Mouse (Mus musculus): ENCODE data around the gene Rictor.

The Rictor gene

DNA sequence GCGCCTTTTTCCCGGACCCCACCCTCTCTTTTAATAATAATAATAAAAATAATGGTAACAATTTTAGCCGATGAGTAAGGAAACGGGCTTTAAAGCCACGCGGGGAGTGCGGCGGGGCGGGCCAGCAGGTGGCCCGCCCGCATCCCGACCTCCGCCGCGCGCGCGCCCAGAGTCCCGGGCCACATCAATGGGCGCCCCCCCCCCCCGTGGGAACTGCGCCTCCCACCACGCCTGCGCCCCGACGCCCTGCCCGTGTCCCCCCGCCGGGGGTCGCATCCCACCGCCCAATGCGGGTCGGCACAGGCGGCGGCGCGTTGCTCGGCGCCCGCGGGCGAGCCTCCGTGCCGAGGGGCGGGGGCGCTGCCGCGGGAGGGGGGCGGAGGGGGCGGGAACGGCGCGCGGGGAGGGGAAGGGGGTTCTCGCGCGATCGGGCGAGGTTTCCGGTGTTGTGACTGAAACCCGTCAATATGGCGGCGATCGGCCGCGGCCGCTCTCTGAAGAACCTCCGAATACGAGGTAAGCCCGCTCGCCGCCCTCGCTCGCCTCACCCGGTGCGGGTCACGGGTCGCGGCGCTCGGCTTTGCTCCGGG is at the start of gene Rictor:
Gene Rictor (plus strand): TSS at position 444 of the 590 bp plus-strand sequence.
- DNase-seq = peak; percentile 87

GRCm38 (mm10) chr15:6661951-6662350 is 46.2 kb upstream of the Rictor start:
- no peak for DNase-seq

DNA sequence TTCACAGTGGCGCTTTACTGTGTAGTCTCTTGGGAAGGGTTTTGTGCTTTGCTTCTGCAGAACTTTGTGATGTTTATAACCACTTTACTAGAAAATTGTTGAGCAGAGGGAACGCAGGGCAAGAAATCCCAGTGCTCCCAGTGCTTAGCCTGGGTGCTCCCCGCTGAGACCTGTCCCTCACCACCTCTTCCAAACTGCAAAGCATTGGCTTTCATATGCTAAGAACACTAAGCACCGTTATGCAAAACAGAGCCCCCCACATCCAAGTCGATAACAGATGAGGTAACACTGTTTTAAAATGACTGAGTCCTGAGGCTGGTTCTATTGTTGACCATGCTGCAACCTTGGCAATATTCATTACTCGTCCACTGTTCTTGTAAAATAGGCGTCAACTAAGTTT is 44.2 kb upstream of the Rictor start:
- DNase-seq = no peak

GRCm38 (mm10) chr15:6666072-6666471 is 42.1 kb upstream of the Rictor start:
- no peak for DNase-seq

DNA sequence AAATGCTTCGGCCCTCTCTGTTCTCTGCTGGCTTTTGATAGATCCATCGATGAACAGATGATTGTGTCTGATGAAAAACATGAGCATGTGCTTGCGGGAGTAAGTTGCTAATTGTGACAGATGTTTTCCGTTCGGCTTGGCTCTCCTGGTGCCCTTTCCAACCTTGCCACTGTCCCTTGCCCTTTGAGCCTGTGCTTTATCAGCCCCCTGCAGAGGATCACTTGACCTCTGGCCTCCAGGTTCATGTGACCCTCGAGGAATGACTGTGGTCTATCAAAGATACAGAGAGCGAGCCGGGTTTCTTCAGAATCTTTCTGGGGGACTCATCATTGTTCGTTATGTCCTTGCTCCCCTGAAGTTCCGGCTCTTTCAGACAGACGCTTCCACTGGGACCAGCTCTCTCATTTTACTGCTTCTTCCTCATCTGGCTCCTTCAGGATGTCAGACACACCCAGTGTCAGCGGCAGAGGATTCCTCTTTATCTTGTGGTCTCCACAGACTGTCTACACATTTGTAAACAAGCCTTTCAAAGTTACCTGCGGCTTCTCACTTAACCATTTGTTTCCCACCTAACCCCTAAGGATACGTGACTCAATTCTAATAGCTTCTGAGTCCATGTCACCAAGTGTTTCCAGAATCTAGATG is 39.3 kb upstream of the Rictor start:
- DNase-seq = no peak

GRCm38 (mm10) chr15:6678479-6678878 is 29.7 kb upstream of the Rictor start:
- no peak for DNase-seq

DNA sequence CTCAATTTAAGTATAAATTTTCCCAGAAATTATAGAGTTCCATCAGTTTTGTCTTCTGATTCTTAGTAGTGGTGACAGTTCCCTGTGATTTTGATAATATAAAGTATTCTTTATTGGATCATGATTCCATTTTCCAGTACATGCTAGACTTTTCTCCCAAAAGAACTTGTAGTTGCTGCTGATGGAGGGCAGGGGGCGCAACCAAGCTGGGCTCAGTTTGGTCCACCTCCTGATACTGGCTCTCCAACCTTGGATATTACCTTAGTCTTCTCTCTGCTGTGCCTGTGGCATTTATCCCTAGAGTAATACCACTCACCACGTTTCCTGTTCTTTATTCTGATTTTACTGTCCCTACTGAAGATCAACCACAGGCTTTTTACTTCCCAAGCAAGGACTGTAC is 6.0 kb upstream of the Rictor start:
- no peak for DNase-seq

DNA sequence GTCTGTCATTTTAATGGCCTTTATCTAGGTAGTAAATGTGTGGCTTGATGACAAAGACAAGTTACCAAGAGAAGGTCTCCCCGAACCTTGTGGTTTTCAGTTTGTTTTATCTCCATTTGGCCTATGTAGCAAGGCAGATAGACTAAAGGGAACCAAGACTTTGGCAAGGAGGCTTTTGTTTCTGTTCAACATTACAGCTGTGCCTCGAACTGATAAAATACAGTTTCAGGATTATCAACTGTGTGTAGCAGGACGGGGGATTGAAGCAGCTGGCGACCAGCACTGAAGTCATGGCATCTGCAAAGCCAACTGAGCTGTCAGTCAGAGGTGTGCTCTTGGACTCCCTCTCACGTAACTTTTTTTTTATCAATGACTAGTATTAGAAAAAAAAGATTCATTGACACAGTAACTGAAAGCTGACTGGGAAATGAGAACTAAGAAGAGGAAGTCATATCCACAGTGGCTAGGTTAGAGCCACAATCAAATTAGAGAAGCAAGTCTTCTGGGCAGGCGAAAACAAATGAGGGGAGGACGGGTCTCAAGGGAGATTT is 2.8 kb upstream of the Rictor start:
- no peak for DNase-seq

DNA sequence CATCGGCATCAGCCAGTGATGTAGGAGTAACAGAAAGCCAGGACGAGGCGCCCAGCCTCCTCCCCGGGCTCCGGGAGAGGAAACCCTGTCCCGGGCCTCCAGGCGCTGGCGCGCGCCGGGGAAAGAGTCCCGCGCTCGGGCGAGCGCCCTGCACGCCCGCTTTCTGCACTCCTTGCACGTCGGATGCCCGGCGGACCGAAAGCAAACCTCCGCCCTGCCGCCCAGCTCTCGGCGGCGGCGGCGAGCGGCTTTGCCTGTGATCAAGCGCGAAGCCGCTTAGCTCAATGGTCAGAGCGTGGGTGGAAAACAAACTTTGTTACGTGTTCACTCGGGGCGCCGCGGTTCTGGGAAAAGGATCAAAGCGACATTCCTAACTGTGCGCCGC is 636 bp upstream of the Rictor start:
- peak; percentile 57 for DNase-seq

DNA sequence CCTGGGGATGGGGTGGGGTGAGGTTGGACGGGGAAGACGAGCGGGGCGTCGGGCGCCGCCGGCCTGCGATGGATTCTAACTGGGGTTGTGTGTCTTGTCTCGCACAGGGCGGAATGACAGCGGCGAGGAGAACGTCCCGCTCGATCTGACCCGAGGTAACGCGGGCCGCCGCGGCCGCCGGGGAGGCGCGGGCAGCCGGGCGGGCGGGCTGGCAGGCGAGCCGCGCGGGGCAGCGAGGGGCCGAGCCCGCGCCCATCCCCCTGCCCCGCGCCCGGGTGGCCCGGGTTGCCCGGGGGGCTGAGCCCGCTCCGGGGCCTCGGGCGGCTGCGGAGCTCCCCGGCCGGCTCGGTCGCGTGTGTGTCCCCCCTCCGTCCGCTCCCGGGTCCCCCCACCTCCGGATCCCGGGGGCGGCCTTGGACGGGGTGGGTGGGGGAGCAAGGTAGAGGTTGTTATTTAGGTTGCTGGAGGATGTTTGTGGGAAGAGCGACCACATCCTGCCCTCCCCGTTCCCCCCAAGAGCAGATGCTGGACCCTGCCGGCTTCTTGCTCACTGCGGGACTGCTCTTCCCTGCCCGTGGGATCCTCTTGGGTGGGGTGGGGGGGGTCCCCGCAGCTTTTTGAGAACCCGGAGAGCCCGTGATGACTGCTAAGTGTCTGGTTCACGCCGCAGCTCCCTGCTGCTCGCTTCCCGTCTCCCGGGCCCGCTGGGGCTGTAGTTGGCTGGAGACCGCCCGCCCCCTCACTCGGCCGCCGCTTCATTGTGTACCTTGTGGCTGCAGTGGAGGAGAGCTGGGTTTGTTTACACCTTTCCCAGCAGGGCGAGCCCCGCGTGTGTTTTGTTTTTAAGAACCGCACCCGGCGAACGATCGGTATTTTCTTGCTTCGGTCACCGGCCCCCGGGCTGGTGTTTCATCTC is 605 bp downstream of the Rictor start:
- peak; percentile 27 for DNase-seq

DNA sequence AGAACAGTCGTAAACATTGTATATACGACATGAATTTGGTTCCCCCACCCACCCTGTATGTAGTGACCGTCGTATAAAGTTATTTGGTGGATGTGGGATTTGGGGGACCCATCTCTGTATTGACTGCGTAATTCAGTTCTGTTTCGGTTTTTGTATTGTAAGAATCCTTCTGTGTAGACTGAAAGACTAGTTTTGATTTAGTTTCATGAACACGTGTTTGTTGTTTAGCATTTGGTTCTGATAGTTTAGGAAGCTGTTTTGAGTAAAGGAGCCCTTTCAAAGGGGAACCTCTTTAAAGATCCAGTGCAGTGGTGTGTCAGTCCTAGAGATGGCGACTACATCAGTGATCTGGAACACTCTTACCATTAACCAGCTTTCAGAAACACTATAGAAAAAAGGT is 1.4 kb downstream of the Rictor start:
- no peak for DNase-seq

- no peak for DNase-seq
These were observed 2.2 kb downstream of the Rictor start for GRCm38 (mm10) chr15:6710341-6710740.

DNA sequence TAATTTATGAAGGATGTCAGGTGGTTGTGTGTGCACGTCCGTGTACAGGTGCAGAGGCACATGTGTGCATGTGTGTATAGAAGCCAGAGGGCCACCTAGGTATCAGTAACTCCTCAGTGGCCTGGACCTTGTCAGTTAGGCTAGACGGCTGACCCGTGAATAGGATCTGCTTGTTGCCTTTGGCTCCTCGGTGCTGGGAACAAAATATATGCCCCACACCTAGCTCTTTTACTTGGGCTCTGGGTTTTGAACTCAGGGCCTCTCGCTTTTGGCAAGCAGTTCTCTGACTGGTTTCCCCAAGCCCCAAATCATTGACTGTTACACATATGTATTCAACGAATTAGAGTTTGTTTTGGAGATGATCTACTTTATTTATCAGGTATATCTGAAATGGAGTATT is 3.0 kb downstream of the Rictor start:
- DNase-seq = no peak

- no peak for DNase-seq
These were observed 6.6 kb downstream of the Rictor start for GRCm38 (mm10) chr15:6714819-6715218.

GRCm38 (mm10) chr15:6715237-6715636 is 7.1 kb downstream of the Rictor start:
- no peak for DNase-seq

DNA sequence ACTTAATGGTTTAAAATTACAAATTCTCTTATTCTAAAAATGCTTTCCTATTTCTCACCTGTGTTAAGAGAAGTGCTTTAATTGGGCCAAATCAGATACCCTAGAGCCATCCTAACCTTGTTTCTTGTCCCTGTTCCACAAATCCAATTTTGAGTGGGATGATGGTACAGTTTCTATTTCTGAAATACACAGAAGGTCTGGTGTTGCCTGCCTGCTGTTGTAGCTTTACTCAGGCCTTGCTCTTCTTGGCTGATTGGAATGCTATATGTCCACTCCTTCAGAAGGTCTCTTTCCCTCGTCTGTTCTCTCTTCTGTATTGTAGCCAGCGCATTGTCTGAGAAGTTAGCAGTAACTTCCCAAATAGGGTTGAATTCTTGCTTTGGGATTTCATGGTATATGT is 13.2 kb downstream of the Rictor start:
- DNase-seq = no peak

DNA sequence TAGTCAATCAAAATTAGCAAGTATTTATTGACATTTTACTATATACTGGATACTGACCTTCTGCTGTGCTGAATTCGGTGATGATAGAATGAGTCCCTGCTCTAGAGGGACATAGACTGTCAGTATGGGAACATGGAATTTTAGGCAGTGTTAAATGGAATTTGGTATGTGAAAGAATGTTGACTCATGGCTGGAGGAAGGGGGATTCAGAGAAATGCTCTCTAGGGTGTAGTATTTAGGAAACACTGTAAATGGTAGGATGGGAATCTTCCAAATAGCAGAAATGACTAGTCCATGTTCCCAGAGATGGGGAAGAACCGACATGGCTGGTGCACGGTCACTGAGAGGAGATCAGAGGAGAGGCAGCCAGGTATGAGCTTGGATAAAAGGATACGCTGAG is 13.6 kb downstream of the Rictor start:
- DNase-seq = no peak

DNA sequence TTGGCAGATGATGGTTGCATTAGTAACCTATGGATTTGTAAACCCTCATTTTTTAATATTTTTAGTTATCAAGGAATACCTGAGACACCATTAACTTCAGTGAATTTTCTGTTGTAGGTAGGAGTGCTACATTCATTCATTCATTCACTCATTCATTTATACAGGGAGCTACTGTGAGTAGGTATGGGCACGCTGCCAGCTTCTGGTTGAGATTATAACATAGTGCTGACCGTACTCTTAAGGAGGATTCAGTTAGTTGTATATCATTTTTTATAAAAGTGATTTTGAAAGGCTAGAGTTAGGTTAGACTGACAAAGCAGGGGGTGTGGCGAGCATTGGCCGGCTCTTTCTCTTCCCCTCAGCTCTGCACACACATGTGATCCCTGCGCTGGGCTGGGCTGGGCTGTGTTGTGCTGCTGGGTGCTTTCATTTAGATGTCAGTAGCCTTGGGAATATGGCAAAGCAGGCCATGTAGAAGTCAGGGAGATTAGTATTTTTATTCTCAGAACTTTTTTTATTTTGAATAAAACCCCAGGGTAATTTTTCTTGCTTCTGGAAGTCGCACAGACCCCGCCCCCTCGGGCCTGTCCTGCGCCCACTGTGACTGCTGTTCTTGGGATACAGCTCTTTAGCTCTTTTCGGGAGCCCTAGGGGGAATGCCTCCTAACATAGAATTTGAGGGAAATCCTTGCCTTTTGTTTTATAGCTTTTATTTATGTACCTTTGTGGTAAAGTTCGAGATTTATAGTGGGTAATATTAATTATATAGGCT is 14.4 kb downstream of the Rictor start:
- no peak for DNase-seq

- no peak for DNase-seq
These were observed 15.2 kb downstream of the Rictor start for GRCm38 (mm10) chr15:6723338-6723737.

- DNase-seq = no peak
These were observed 16.3 kb downstream of the Rictor start for GRCm38 (mm10) chr15:6724442-6724841.

DNA sequence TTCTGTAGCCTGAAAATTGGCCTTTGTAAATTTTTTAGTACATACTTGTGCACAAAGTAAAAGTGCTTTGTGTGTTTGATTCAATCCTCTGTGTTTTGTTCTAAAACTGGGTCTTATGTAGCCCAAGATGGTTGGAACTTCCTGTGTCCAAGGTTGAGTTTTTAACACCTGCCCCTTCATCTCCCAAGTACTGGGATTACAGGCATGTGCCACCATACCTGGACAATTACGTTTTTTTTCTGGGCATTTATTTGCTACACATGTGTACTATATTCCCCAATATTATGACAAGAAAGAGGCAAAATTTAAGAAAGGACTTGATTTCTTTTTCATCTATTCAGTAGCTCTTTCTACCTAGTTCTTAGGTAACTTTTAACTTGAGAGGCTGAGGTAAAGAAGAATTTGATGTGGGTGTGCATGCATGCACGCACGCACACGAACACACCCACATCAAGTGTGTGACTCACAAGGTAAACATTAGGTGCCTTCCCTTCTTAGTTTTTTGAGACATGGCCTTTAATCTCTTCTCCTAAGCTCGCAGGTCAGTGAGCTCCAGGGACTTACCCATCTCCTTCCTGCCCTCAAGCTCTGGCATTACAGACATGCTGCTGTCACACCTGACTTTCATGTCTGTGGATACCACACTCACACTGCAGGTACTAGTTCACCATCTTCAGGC is 18.1 kb downstream of the Rictor start:
- DNase-seq = no peak

DNA sequence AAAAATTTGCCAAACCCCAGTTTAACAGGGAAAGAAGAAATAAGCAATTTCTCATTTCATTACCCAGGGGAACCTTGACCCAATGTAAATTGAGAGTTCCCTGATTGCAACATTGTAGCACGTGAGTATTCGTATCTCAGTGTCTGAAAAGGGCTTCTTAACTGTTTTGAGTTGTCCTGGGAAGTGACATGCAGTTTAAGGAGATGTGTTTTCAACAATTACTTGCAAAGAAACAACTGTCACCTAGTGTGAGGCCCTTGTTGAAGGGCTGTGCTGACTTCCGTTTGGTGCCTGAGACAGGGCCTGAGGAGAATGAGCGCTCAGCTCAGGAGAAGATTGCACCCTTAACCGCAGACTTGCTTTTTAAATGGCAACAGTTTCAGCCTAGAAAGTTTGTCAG is 24.9 kb downstream of the Rictor start:
- no peak for DNase-seq

Measured in right cerebral cortex, postnatal 4 days (tissue).